Mouse (Mus musculus) limb, embryonic 11.5 days (tissue): ENCODE data around the gene B230217C12Rik. TPM values are rescaled to one million over a fixed set of nuclear protein-coding genes. Genes with fewer than 3 reads are reported as not detected.

Experiments used
- ATAC-seq: fragments of 200-750 bp; cut with Nextera tagmentation; 2 replicates; pipeline ENCODE4 v1.8.0; 2017; ENCODE audit warnings: low read depth; ENCODE audit not compliant: insufficient number of reproducible peaks, low FRiP score, low TSS enrichment
- DNase-seq: peaks from one replicate; pipeline ENCODE4 v3.0.0-alpha.2; 2015; ENCODE audit warnings: low spot score
- H3K27ac ChIP-seq: fragments of 300-500 bp; sonication (generic); replicated peaks from 2 replicates; pipeline ENCODE4 v1.5.1; 2014; ENCODE audit warnings: low read depth, mild to moderate bottlenecking, low read length
- H3K27me3 ChIP-seq: fragments of 300-500 bp; sonication (generic); 2 replicates; pipeline ENCODE4 v1.6.1; 2014; ENCODE audit warnings: mild to moderate bottlenecking, low read length, mixed read lengths; ENCODE audit not compliant: control insufficient read depth, insufficient read depth
- H3K36me3 ChIP-seq: fragments of 300-500 bp; sonication (generic); 2 replicates; pipeline ENCODE4 v1.6.1; 2014; ENCODE audit warnings: mild to moderate bottlenecking, low read length, moderate library complexity, mixed read lengths; ENCODE audit not compliant: control insufficient read depth, insufficient read depth
- H3K4me1 ChIP-seq: fragments of 300-500 bp; sonication (generic); 2 replicates; pipeline ENCODE4 v1.6.1; 2014; ENCODE audit warnings: low read length, mixed read lengths; ENCODE audit not compliant: control insufficient read depth, insufficient read depth
- H3K4me2 ChIP-seq: fragments of 300-500 bp; sonication (generic); 2 replicates; pipeline ENCODE4 v1.6.1; 2014; ENCODE audit warnings: low read depth, mild to moderate bottlenecking, moderate library complexity; ENCODE audit not compliant: severe bottlenecking
- H3K4me3 ChIP-seq: fragments of 300-500 bp; sonication (generic); 2 replicates; pipeline ENCODE4 v1.5.1; 2014; ENCODE audit warnings: low read depth, low read length
- H3K9ac ChIP-seq: fragments of 300-500 bp; sonication (generic); 2 replicates; pipeline ENCODE4 v1.6.1; 2014; ENCODE audit warnings: mild to moderate bottlenecking, low read length
- H3K9me3 ChIP-seq: fragments of 300-500 bp; sonication (generic); 2 replicates; pipeline ENCODE4 v1.6.1; 2016; ENCODE audit warnings: low read length; ENCODE audit not compliant: control insufficient read depth
- WGBS: fragments of 180-500 bp; shearing (Covaris S2); extraction: QIAGEN DNeasy Blood & Tissue Kit; methylation state at CpG from one replicate; pipeline ENCODE4 v1.1.7; 2014; 5-methylcytosine and 5-hydroxymethylcytosine counted together
- polyA plus RNA-seq: library from polyadenylated mRNA; unstranded; fragments of >200 nt; fragmentation: Nextera tagmentation; extraction: Ambion mirVana; gene quantifications from 2 replicates; pipeline ENCODE4 v1.2.1, GENCODE M21; 2014

The B230217C12Rik gene
- polyA plus RNA-seq, 1 experiment from 2014 or later = 15.9 TPM

- peak; percentile 24; the same call in 1 of the 2 replicates for ATAC-seq
- DNase-seq = no peak
- peak overlapping the region; percentile 12; the same call in 1 of the 2 replicates for H3K4me2 ChIP-seq
- WGBS = 42% methylated on average over 3 of the region's 3 CpGs
- H3K36me3 ChIP-seq = no peaks in the 10 kb centered on the region; the same call in 1 of the 2 replicates
- H3K9me3 ChIP-seq = no peaks in the 10 kb centered on the region
- H3K9ac ChIP-seq = no peak overlapping the region
- peaks cover 54% of the 10 kb centered on the region for H3K4me1 ChIP-seq
- H3K4me3 ChIP-seq = no peak overlapping the region
- no peaks in the 10 kb centered on the region for H3K27me3 ChIP-seq
- no peak overlapping the region for H3K27ac ChIP-seq
Measured at GRCm38 (mm10) chr11:97812491-97812921, 28.1 kb upstream of the B230217C12Rik start.

- Histone ChIP-seq H3K9ac (peak overlapping the region; percentile 23; the same call in 1 of the 2 replicates), H3K4me3 (no peak overlapping the region), H3K4me2 (0 out of 2 replicates have a peak overlapping the region, but pooled peaks have one; percentile 12), H3K9me3 (no peaks in the 10 kb centered on the region), H3K27me3 (no peaks in the 10 kb centered on the region), H3K4me1 (peaks cover 57% of the 10 kb centered on the region), H3K27ac (no peak overlapping the region), H3K36me3 (no peaks in the 10 kb centered on the region; the same call in 1 of the 2 replicates)
- no peak for ATAC-seq
- DNase-seq = no peak
- 67% methylated on average over 7 of the region's 7 CpGs for WGBS
Measured at GRCm38 (mm10) chr11:97813085-97813484, 27.5 kb upstream of the B230217C12Rik start.

- Histone ChIP-seq H3K4me1 (peaks cover 57% of the 10 kb centered on the region), H3K4me3 (no peak overlapping the region), H3K9ac (no peak overlapping the region), H3K27ac (no peak overlapping the region), H3K4me2 (no peak overlapping the region), H3K36me3 (no peaks in the 10 kb centered on the region), H3K9me3 (no peaks in the 10 kb centered on the region), H3K27me3 (no peaks in the 10 kb centered on the region)
- DNase-seq = no peak
- WGBS = 90% methylated on average over 17 of the region's 17 CpGs
- ATAC-seq = no peak
Measured at GRCm38 (mm10) chr11:97813746-97814515, 26.6 kb upstream of the B230217C12Rik start.

GRCm38 (mm10) chr11:97815736-97816135 is 24.8 kb upstream of the B230217C12Rik start:
- DNase-seq = no peak
- no peak overlapping the region for H3K9ac ChIP-seq
- H3K4me2 ChIP-seq = no peak overlapping the region
- WGBS = 72% methylated on average over 11 of the region's 11 CpGs
- no peaks in the 10 kb centered on the region for H3K27me3 ChIP-seq
- H3K36me3 ChIP-seq = no peaks in the 10 kb centered on the region
- H3K27ac ChIP-seq = no peak overlapping the region; the same call in 1 of the 2 replicates
- peaks cover 51% of the 10 kb centered on the region for H3K4me1 ChIP-seq
- H3K9me3 ChIP-seq = no peaks in the 10 kb centered on the region
- no peak for ATAC-seq
- H3K4me3 ChIP-seq = no peak overlapping the region

- H3K9ac ChIP-seq = no peak overlapping the region
- no peaks in the 10 kb centered on the region for H3K36me3 ChIP-seq
- H3K4me1 ChIP-seq = peaks cover 51% of the 10 kb centered on the region
- WGBS = 72% methylated on average over 5 of the region's 5 CpGs
- no peaks in the 10 kb centered on the region for H3K27me3 ChIP-seq
- no peak overlapping the region for H3K4me2 ChIP-seq
- no peak overlapping the region for H3K4me3 ChIP-seq
- H3K27ac ChIP-seq = no peak overlapping the region; the same call in 1 of the 2 replicates
- ATAC-seq = no peak
- DNase-seq = no peak
- no peaks in the 10 kb centered on the region for H3K9me3 ChIP-seq
Measured at GRCm38 (mm10) chr11:97816176-97816575, 24.4 kb upstream of the B230217C12Rik start.

GRCm38 (mm10) chr11:97816916-97817315 is 23.7 kb upstream of the B230217C12Rik start:
- Histone ChIP-seq H3K9me3 (no peaks in the 10 kb centered on the region), H3K27me3 (no peaks in the 10 kb centered on the region), H3K4me2 (no peak overlapping the region), H3K36me3 (no peaks in the 10 kb centered on the region), H3K4me3 (no peak overlapping the region), H3K27ac (peak overlapping the region; percentile 79), H3K9ac (0 out of 2 replicates have a peak overlapping the region, but pooled peaks have one; percentile 12), H3K4me1 (peaks cover 45% of the 10 kb centered on the region)
- no peak for ATAC-seq
- DNase-seq = no peak
- WGBS = 35% methylated on average over 9 of the region's 9 CpGs

- Histone ChIP-seq H3K4me3 (no peak overlapping the region), H3K4me2 (no peak overlapping the region), H3K36me3 (no peaks in the 10 kb centered on the region), H3K9me3 (no peaks in the 10 kb centered on the region), H3K27me3 (no peaks in the 10 kb centered on the region), H3K4me1 (peaks cover 41% of the 10 kb centered on the region), H3K9ac (no peak overlapping the region), H3K27ac (peak overlapping the region; percentile 79)
- 37% methylated on average over 5 of the region's 5 CpGs for WGBS
- ATAC-seq (no peak), DNase-seq (no peak)
Measured at GRCm38 (mm10) chr11:97817379-97817778, 23.2 kb upstream of the B230217C12Rik start.

DNA sequence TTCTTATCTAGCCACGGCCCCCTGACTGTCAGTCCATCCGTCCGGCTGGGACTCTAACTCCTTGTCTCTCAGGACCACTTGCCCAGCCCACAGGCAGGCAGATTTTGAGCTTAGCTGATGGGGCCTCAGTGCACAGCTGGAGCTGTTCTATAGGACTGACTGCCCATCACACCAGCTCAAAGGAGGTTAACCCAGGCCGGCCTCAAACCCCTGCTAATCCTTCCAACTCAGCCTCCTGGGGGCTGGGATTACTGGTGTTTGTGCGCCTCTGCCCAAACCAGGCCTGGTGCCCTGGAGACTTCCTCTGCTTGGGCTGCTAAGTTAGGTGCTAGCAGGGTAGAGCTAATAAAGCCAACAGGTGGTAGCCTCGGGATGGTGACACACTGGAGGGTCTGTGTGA is 22.6 kb upstream of the B230217C12Rik start:
- H3K4me3 ChIP-seq = no peak overlapping the region
- no peaks in the 10 kb centered on the region for H3K9me3 ChIP-seq
- 39% methylated on average over 6 of the region's 6 CpGs for WGBS
- peak; percentile 36 for DNase-seq
- H3K27me3 ChIP-seq = no peaks in the 10 kb centered on the region
- H3K4me1 ChIP-seq = peaks cover 35% of the 10 kb centered on the region
- peak overlapping the region; percentile 55; the same call in 1 of the 2 replicates for H3K9ac ChIP-seq
- H3K4me2 ChIP-seq = no peak overlapping the region; the same call in 1 of the 2 replicates
- ATAC-seq = no peak
- H3K36me3 ChIP-seq = peaks cover 2% of the 10 kb centered on the region; the same call in 1 of the 2 replicates
- H3K27ac ChIP-seq = peak overlapping the region; percentile 79
